Mouse (Mus musculus) midbrain, embryonic 14.5 days (tissue): ENCODE measurements at regions not wholly inside any gene's neighbourhood (a gene's known extent, or its start where the extent isn't known, plus 50 kb on each side); places are given as distances from the start of the nearest gene placed in this dataset.
"Not testable (repeated sequence)": the region's sequence is repeated elsewhere in the genome, so short reads cannot be mapped to it uniquely, and the experiment has no call there.

ENCODE experiments used
- ATAC-seq: fragments of 200-750 bp; cut with Nextera tagmentation; 2 replicates; pipeline ENCODE4 v1.8.0; 2017; ENCODE audit warnings: moderate number of reproducible peaks, moderate library complexity; ENCODE audit not compliant: low FRiP score, low TSS enrichment
- DNase-seq: peaks from one replicate; pipeline ENCODE4 v3.0.0-alpha.2; 2015
- H3K27ac ChIP-seq: fragments of 300-500 bp; sonication (generic); replicated peaks from 2 replicates; pipeline ENCODE4 v1.5.1; 2014; ENCODE audit warnings: mild to moderate bottlenecking, low read depth, low read length, moderate library complexity
- H3K27me3 ChIP-seq: fragments of 300-500 bp; sonication (generic); 2 replicates; pipeline ENCODE4 v1.6.1; 2014; ENCODE audit warnings: low read length, control low read depth, mixed read lengths; ENCODE audit not compliant: control insufficient read depth, insufficient read depth
- H3K36me3 ChIP-seq: fragments of 300-500 bp; sonication (generic); 2 replicates; pipeline ENCODE4 v1.6.1; 2014; ENCODE audit warnings: low read length, control low read depth; ENCODE audit not compliant: control insufficient read depth, insufficient read depth
- H3K4me1 ChIP-seq: fragments of 300-500 bp; sonication (generic); 2 replicates; pipeline ENCODE4 v1.6.1; 2014; ENCODE audit warnings: mild to moderate bottlenecking, antibody characterized with exemption, low read length, control low read depth; ENCODE audit not compliant: control insufficient read depth, insufficient read depth
- H3K4me2 ChIP-seq: fragments of 300-500 bp; sonication (generic); 2 replicates; pipeline ENCODE4 v1.6.1; 2014; ENCODE audit warnings: mild to moderate bottlenecking, low read length, moderate library complexity
- H3K4me3 ChIP-seq: fragments of 300-500 bp; sonication (generic); replicated peaks from 2 replicates; pipeline ENCODE4 v1.5.1; 2014; ENCODE audit warnings: low read depth, low read length
- H3K9ac ChIP-seq: fragments of 300-500 bp; sonication (generic); replicated peaks from 2 replicates; pipeline ENCODE4 v1.6.1; 2014; ENCODE audit warnings: mild to moderate bottlenecking, low read length, moderate library complexity
- H3K9me3 ChIP-seq: fragments of 300-500 bp; sonication (generic); 2 replicates; pipeline ENCODE4 v1.6.1; 2016; ENCODE audit warnings: low read length, control low read depth, mixed read lengths; ENCODE audit not compliant: control insufficient read depth
- WGBS: fragments of 180-500 bp; shearing (Covaris S2); extraction: QIAGEN DNeasy Blood & Tissue Kit; methylation state at CpG from one replicate; pipeline ENCODE4 v1.1.7; 2014; 5-methylcytosine and 5-hydroxymethylcytosine counted together

DNA sequence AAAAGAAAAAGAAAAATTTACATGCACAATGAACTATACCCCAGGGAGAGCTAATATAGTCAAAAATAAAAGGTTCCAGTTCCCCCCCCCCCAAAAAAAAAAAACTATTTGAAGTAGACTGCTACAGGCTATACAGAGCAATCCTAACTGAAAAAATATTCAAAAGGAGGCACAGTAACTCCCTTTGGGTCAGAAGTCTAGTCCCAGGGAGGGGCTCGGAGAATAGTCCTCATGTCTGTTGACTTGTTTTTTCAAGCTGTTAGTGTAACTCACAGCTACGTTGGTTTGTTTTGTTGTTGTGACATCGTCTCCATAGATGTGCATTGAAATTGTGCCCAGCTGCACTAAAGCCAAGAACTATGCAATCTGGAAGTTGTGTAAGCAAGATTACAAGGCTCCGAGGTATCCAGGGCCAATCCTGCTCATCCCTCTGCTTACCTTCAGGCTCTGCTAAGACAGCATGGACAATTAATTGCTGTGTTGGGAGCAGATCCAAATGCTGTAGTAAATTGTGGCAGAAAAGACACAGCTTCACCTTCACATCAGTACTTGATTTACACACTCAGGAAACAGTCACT lies 137.2 kb upstream of the Pnpt1 start:
- no peak overlapping the region for H3K9ac ChIP-seq
- H3K27ac ChIP-seq: no peak overlapping the region
- ATAC-seq: no peak
- DNase-seq: no peak
- WGBS: 92% methylated on average over 4 of the region's 4 CpGs
- no peaks in the 10 kb centered on the region for H3K9me3 ChIP-seq
- no peaks in the 10 kb centered on the region for H3K4me1 ChIP-seq
- no peak overlapping the region for H3K4me2 ChIP-seq
- H3K36me3 ChIP-seq: no peaks in the 10 kb centered on the region
- no peaks in the 10 kb centered on the region for H3K27me3 ChIP-seq
- H3K4me3 ChIP-seq: no peak overlapping the region

GRCm38 (mm10) chr11:28998314-28999106 lies 132.0 kb upstream of the Pnpt1 start:
- no peaks in the 10 kb centered on the region for H3K4me1 ChIP-seq
- H3K4me3 ChIP-seq: no peak overlapping the region
- no peak overlapping the region for H3K4me2 ChIP-seq
- 82% methylated on average over 3 of the region's 3 CpGs for WGBS
- no peak overlapping the region for H3K27ac ChIP-seq
- no peak overlapping the region for H3K9ac ChIP-seq
- H3K36me3 ChIP-seq: no peaks in the 10 kb centered on the region
- no peaks in the 10 kb centered on the region for H3K27me3 ChIP-seq
- DNase-seq (no peak), ATAC-seq (no peak)
- H3K9me3 ChIP-seq: no peaks in the 10 kb centered on the region

DNA sequence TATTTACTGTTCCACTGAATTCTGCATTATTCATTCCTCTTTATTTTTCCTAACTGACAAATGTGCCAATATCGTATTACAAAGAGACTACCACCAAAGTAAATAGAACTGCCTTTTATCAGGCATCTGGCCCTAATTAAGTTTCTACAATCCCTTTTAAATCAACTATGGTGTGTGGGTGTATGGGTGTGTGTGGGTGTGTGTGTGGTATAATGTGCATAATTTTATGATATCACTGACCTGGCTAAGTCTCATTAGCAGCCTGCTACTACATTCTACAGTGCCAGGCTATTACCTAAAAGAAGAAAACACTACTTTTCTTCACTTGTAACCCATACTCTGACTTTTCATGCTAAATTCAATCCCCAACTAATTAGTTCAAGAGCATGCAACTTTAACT lies 131.3 kb upstream of the Pnpt1 start:
- ATAC-seq (no peak), DNase-seq (no peak)
- Histone ChIP-seq H3K9me3 (no peaks in the 10 kb centered on the region), H3K4me1 (no peaks in the 10 kb centered on the region), H3K9ac (no peak overlapping the region), H3K4me2 (no peak overlapping the region), H3K27me3 (no peaks in the 10 kb centered on the region), H3K4me3 (no peak overlapping the region), H3K27ac (no peak overlapping the region), H3K36me3 (no peaks in the 10 kb centered on the region)
- 85% methylated on average over 1 of the region's 1 CpGs for WGBS

- Histone ChIP-seq H3K4me2 (no peak overlapping the region), H3K4me1 (no peaks in the 10 kb centered on the region), H3K36me3 (no peaks in the 10 kb centered on the region), H3K27me3 (no peaks in the 10 kb centered on the region), H3K27ac (no peak overlapping the region), H3K4me3 (no peak overlapping the region), H3K9ac (no peak overlapping the region), H3K9me3 (no peaks in the 10 kb centered on the region)
- 76% methylated on average over 3 of the region's 3 CpGs for WGBS
- DNase-seq (no peak), ATAC-seq (no peak)
Measured at GRCm38 (mm10) chr11:28999620-29000019, 130.9 kb upstream of the Pnpt1 start.

GRCm38 (mm10) chr11:29000212-29000611 lies 130.3 kb upstream of the Pnpt1 start:
- Histone ChIP-seq H3K27ac (no peak overlapping the region), H3K4me3 (no peak overlapping the region), H3K4me2 (no peak overlapping the region), H3K36me3 (no peaks in the 10 kb centered on the region), H3K27me3 (no peaks in the 10 kb centered on the region), H3K4me1 (no peaks in the 10 kb centered on the region), H3K9me3 (no peaks in the 10 kb centered on the region), H3K9ac (no peak overlapping the region)
- WGBS: 82% methylated on average over 2 of the region's 2 CpGs
- DNase-seq: no peak
- no peak for ATAC-seq

DNA sequence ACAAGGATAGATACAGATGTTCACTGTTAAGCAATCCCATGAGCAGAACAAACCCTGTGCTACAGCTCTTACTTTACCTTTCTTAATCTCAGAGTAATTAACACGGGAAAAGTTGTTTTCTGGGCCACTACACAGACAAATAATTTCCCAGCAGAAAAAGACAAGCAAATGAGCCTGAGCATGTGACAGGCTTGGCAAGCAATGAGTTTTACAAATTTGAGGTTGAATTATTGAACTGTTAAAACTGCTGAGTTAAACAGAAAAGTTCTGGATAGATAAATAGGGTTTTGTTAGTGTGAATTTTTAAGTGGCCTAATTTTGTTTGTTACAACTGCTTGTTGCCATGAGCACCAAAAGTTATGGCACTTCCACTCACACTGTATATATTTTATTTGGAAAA lies 113.1 kb upstream of the Pnpt1 start:
- Histone ChIP-seq H3K4me3 (no peak overlapping the region), H3K27me3 (no peaks in the 10 kb centered on the region), H3K9me3 (no peaks in the 10 kb centered on the region), H3K36me3 (no peaks in the 10 kb centered on the region), H3K4me2 (no peak overlapping the region), H3K4me1 (no peaks in the 10 kb centered on the region), H3K27ac (no peak overlapping the region), H3K9ac (no peak overlapping the region)
- WGBS: 75% methylated on average over 1 of the region's 1 CpGs
- ATAC-seq (no peak), DNase-seq (no peak)

- H3K36me3 ChIP-seq: no peaks in the 10 kb centered on the region
- H3K4me3 ChIP-seq: no peak overlapping the region
- H3K9me3 ChIP-seq: no peaks in the 10 kb centered on the region
- no peak overlapping the region for H3K4me2 ChIP-seq
- H3K27ac ChIP-seq: no peak overlapping the region
- no peak overlapping the region for H3K9ac ChIP-seq
- H3K4me1 ChIP-seq: no peaks in the 10 kb centered on the region
- DNase-seq: peak; percentile 15
- ATAC-seq: no peak
- H3K27me3 ChIP-seq: no peaks in the 10 kb centered on the region
Measured at GRCm38 (mm10) chr11:29040817-29041216, 89.7 kb upstream of the Pnpt1 start.

GRCm38 (mm10) chr11:29047985-29048610 lies 82.4 kb upstream of the Pnpt1 start:
- not testable (repeated sequence) for H3K27ac ChIP-seq, H3K9me3 ChIP-seq, H3K4me1 ChIP-seq, H3K4me3 ChIP-seq, H3K9ac ChIP-seq, H3K36me3 ChIP-seq, H3K27me3 ChIP-seq, DNase-seq, H3K4me2 ChIP-seq, ATAC-seq
- 42% methylated on average over 1 of the region's 1 CpGs for WGBS

DNA sequence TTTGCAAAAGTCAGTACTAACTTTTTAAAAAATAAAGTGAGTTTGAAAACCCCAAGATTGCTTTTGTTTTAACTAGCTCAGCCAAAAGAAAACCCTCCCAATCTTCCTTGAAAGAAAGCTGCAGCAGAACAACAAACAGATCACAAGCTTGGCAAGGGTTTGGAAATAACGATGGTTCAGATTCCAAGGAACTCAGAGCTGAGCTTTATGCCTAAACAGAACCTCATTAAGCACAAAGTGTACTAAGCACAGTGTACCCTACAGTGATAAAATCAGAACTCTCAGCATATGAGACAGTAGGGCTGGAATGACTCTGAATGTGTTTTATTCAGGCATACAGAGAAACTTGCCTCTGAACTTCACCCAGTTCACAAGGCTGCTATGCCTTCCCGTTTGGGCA lies 77.9 kb upstream of the Pnpt1 start:
- Histone ChIP-seq H3K27me3 (no peaks in the 10 kb centered on the region), H3K4me3 (no peak overlapping the region), H3K9me3 (no peaks in the 10 kb centered on the region), H3K4me1 (no peaks in the 10 kb centered on the region), H3K9ac (no peak overlapping the region), H3K36me3 (no peaks in the 10 kb centered on the region), H3K27ac (no peak overlapping the region), H3K4me2 (no peak overlapping the region)
- ATAC-seq: no peak
- no peak for DNase-seq
- 83% methylated on average over 2 of the region's 2 CpGs for WGBS
